Mouse (Mus musculus) MEL (cell line): ENCODE measurements around the gene Tmod1. TPM values are rescaled to one million over a fixed set of nuclear protein-coding genes. Genes with fewer than 3 reads are reported as not detected.

ENCODE experiments used
- DNase-seq: peaks from one replicate; pipeline ENCODE4 v3.0.0; 2011; ENCODE audit warnings: low read depth, low spot score
- H3K27ac ChIP-seq: 2 replicates; pipeline ENCODE4 v1.5.1; 2012; ENCODE audit warnings: low read depth, mild to moderate bottlenecking, control low read depth, low read length, moderate library complexity; ENCODE audit not compliant: control insufficient read depth
- H3K27me3 ChIP-seq, 2 experiments: fragments of 150-350 bp in 1 of 2; sonication (generic) in 1 of 2; 2 replicates each; pipeline ENCODE4 v1.6.1; 2012; ENCODE audit warnings: low read length in 2 of 2, mild to moderate bottlenecking in 2 of 2, improper control_type of control experiment in 1 of 2, moderate library complexity in 1 of 2; ENCODE audit not compliant: insufficient read depth in 2 of 2, control insufficient read depth in 1 of 2
- H3K36me3 ChIP-seq, 2 experiments: 2 replicates each; pipeline ENCODE4 v1.6.1; 2012 to 2014; ENCODE audit warnings: low read length in 2 of 2, improper control_type of control experiment in 1 of 2, inconsistent platforms in 1 of 2, mild to moderate bottlenecking in 1 of 2; ENCODE audit not compliant: insufficient read depth in 2 of 2, control insufficient read depth in 1 of 2
- H3K4me1 ChIP-seq, 2 experiments: fragments of 150-350 bp in 1 of 2; sonication (generic) in 1 of 2; 2 replicates each; pipeline ENCODE4 v1.6.1; 2012; ENCODE audit warnings: low read length in 2 of 2, improper control_type of control experiment in 1 of 2, mild to moderate bottlenecking in 1 of 2; ENCODE audit not compliant: insufficient read depth in 2 of 2, control insufficient read depth in 1 of 2
- H3K4me3 ChIP-seq, 2 experiments: fragments of 150-350 bp in 1 of 2; sonication (generic) in 1 of 2; 2 replicates each; pipeline ENCODE4 v1.5.1; 2012; ENCODE audit warnings: low read depth in 2 of 2, low read length in 2 of 2, mild to moderate bottlenecking in 2 of 2, moderate library complexity in 2 of 2, control low read depth in 1 of 2, improper control_type of control experiment in 1 of 2; ENCODE audit not compliant: control insufficient read depth in 1 of 2, insufficient read depth in 1 of 2
- H3K79me2 ChIP-seq: 2 replicates; pipeline ENCODE4 v1.6.1; 2012; ENCODE audit warnings: mild to moderate bottlenecking, low read length, moderate library complexity; ENCODE audit not compliant: control insufficient read depth, poor library complexity, insufficient read depth
- H3K9ac ChIP-seq: 2 replicates; pipeline ENCODE4 v1.6.1; 2012; ENCODE audit warnings: low read depth, mild to moderate bottlenecking, control low read depth, low read length, moderate library complexity; ENCODE audit not compliant: control insufficient read depth, poor library complexity, severe bottlenecking
- H3K9me3 ChIP-seq: fragments of 150-350 bp; sonication (generic); replicated peaks from 2 replicates; pipeline ENCODE4 v1.6.1; 2012; ENCODE audit warnings: mild to moderate bottlenecking, low read length, improper control_type of control experiment, moderate library complexity; ENCODE audit not compliant: insufficient read depth
- BHLHE40 ChIP-seq: IDR thresholded peaks from 2 replicates; pipeline ENCODE4 v1.6.1; 2012; ENCODE audit warnings: low read depth, mild to moderate bottlenecking, inconsistent platforms, low read length, improper control_type of control experiment, borderline replicate concordance
- CHD1 ChIP-seq: IDR thresholded peaks from 2 replicates; pipeline ENCODE4 v1.6.1; 2012; ENCODE audit warnings: low read depth, mild to moderate bottlenecking, inconsistent platforms, low read length, improper control_type of control experiment
- EP300 ChIP-seq, 2 experiments: IDR thresholded peaks; 2 replicates each; pipeline ENCODE4 v1.6.1; 2011; ENCODE audit warnings: improper control_type of control experiment in 2 of 2, low read length in 2 of 2, low read depth in 1 of 2, mild to moderate bottlenecking in 1 of 2
- ETS1 ChIP-seq: IDR thresholded peaks from 2 replicates; pipeline ENCODE4 v1.6.1; 2012; ENCODE audit warnings: low read depth, mild to moderate bottlenecking, inconsistent platforms, low read length, improper control_type of control experiment, moderate library complexity
- GATA1 ChIP-seq: IDR thresholded peaks from 2 replicates; pipeline ENCODE4 v1.6.1; 2011; ENCODE audit warnings: low read depth, low read length, improper control_type of control experiment
- RAD21 ChIP-seq: IDR thresholded peaks from 2 replicates; pipeline ENCODE4 v1.6.1; 2011; ENCODE audit warnings: mild to moderate bottlenecking, low read depth, low read length, improper control_type of control experiment
- SIN3A ChIP-seq: IDR thresholded peaks from 2 replicates; pipeline ENCODE4 v1.6.1; 2012; ENCODE audit warnings: low read length, improper control_type of control experiment, inconsistent platforms
- UBTF ChIP-seq: IDR thresholded peaks from 2 replicates; pipeline ENCODE4 v1.6.1; 2012; ENCODE audit warnings: low read depth, mild to moderate bottlenecking, inconsistent platforms, low read length, improper control_type of control experiment, moderate library complexity, borderline replicate concordance; ENCODE audit not compliant: insufficient read depth
- ZNF384 ChIP-seq: IDR thresholded peaks from 2 replicates; pipeline ENCODE4 v1.6.1; 2012; ENCODE audit warnings: low read depth, mild to moderate bottlenecking, inconsistent platforms, low read length, improper control_type of control experiment
- polyA plus RNA-seq, 2 experiments: library from polyadenylated mRNA; stranded (reverse) in 1 of 2; unstranded in 1 of 2; fragments of >175 nt in 1 of 2; fragments of >200 nt in 1 of 2; gene quantifications; 2 replicates each; pipeline versions ENCODE4 v1.2.1 to v1.2.4; 2012; ENCODE audit warnings: low replicate concordance in 2 of 2, low read depth in 1 of 2; ENCODE audit not compliant: insufficient read length in 2 of 2, insufficient read depth in 1 of 2, missing spikeins in 1 of 2
- total RNA-seq: library from RNA; depleted of rRNA; stranded (reverse); fragments of 300-350 nt; gene quantifications from 2 replicates; pipeline ENCODE4 v1.2.3, GENCODE M21; 2012; rRNA removed

Tmod1 gene
- total and polyA plus RNA-seq, 3 experiments = 2.3 to 8.1 TPM; not detected in 1

GRCm38 (mm10) chr4:46151903-46152544 is 113.3 kb downstream of the Tmod1 start:
- Histone ChIP-seq H3K9me3 (no peaks in the 10 kb centered on the region), H3K27ac (no peak overlapping the region), H3K4me1 (no peaks in the 10 kb centered on the region), H3K36me3 (peaks cover 0 to 54% of the 10 kb centered on the region in 2 experiments; a peak in 2 of 4 replicates), H3K27me3 (no peaks in the 10 kb centered on the region), H3K4me3 (no peak overlapping the region), H3K9ac (no peak overlapping the region), H3K79me2 (peaks cover 2% of the 10 kb centered on the region; the same call in 1 of the 2 replicates)
- DNase-seq = no peak
- no peak for TF ChIP-seq CHD1
- TF ChIP-seq ZNF384 = no peak
- no peak for TF ChIP-seq BHLHE40
- TF ChIP-seq UBTF = no peak

GRCm38 (mm10) chr4:46164027-46164426 is 125.3 kb downstream of the Tmod1 start:
- TF ChIP-seq GATA1 (0 out of 2 replicates have a peak, but pooled peaks have one; percentile 38), ETS1 (peak; percentile 24; the same call in 1 of the 2 replicates), RAD21 (no peak), EP300 (IDR thresholded peaks at IDR 0.05; ENCODE audit: low read depth in 1 of 2, low read length in 2 of 2) (no peak; a peak in 1 of 4 replicates), SIN3A (peak; percentile 35; the same call in 1 of the 2 replicates)
- Histone ChIP-seq H3K4me1 (peaks cover 7 to 11% of the 10 kb centered on the region in 2 experiments; a peak in 3 of 4 replicates), H3K36me3 (peaks cover 13 to 52% of the 10 kb centered on the region in 2 experiments), H3K27me3 (no peaks in the 10 kb centered on the region), H3K4me3 (no peak overlapping the region), H3K79me2 (no peaks in the 10 kb centered on the region), H3K9me3 (no peaks in the 10 kb centered on the region), H3K27ac (peak overlapping the region; percentile 12), H3K9ac (no peak overlapping the region)
- peak; percentile 78 for DNase-seq

Other genes starting within 250 kb of the Tmod1 start
- gene Aldh1b1, start 239.9 kb upstream of the Tmod1 start, total RNA-seq = 1.9 and 2.0 TPM in 2 replicates
- gene Aldh1b1, start 239.9 kb upstream of the Tmod1 start, polyA plus RNA-seq = 1 to 10 TPM in 1 of 2 experiments, not detected in 1; 2.1 TPM
- not detected in 2 replicates for gene Igfbpl1, start 212.0 kb upstream of the Tmod1 start, total RNA-seq
- gene Igfbpl1, start 212.0 kb upstream of the Tmod1 start, polyA plus RNA-seq = not detected
- gene Stra6l, start 190.3 kb upstream of the Tmod1 start, total RNA-seq = not detected in 2 replicates
- not detected for gene Stra6l, start 190.3 kb upstream of the Tmod1 start, polyA plus RNA-seq
- gene Ccdc180, start 148.6 kb upstream of the Tmod1 start, total RNA-seq = 0.07 and 0.08 TPM in 2 replicates
- under 1 TPM in 1 of 2 experiments, not detected in 1; 0.31 TPM for gene Ccdc180, start 148.6 kb upstream of the Tmod1 start, polyA plus RNA-seq
- gene Tdrd7, start 73.6 kb upstream of the Tmod1 start, total RNA-seq = 11.8 and 11.9 TPM in 2 replicates
- 1 to 10 TPM in 1 of 2 experiments, not detected in 1; 7.7 TPM for gene Tdrd7, start 73.6 kb upstream of the Tmod1 start, polyA plus RNA-seq
- 86.6 and 95.9 TPM in 2 replicates for gene Ncbp1, start 99.7 kb downstream of the Tmod1 start, total RNA-seq
- gene Ncbp1, start 99.7 kb downstream of the Tmod1 start, polyA plus RNA-seq = 100 to 1,000 TPM in 1 of 2 experiments, not detected in 1; 106 TPM
- 26.0 and 30.1 TPM in 2 replicates for gene Tstd2, start 99.8 kb downstream of the Tmod1 start, total RNA-seq
- gene Tstd2, start 99.8 kb downstream of the Tmod1 start, polyA plus RNA-seq = 10 to 100 TPM in 1 of 2 experiments, not detected in 1; 27.8 TPM
- 11.4 and 12.7 TPM in 2 replicates for gene Xpa, start 157.4 kb downstream of the Tmod1 start, total RNA-seq
- 10 to 100 TPM in 1 of 2 experiments, not detected in 1; 24.0 TPM for gene Xpa, start 157.4 kb downstream of the Tmod1 start, polyA plus RNA-seq